Mouse (Mus musculus) hindbrain, embryonic 10.5 days (tissue): ENCODE measurements around the gene Zfp286. TPM values are rescaled to one million over a fixed set of nuclear protein-coding genes. Genes with fewer than 3 reads are reported as not detected.

ENCODE experiments used
- DNase-seq: peaks from one replicate; pipeline ENCODE4 v3.0.0-alpha.2; 2017; ENCODE audit warnings: low spot score
- H3K27ac ChIP-seq: fragments of 300-500 bp; sonication (generic); 2 replicates; pipeline ENCODE4 v1.5.1; 2016; ENCODE audit warnings: mild to moderate bottlenecking, moderate library complexity
- H3K27me3 ChIP-seq: fragments of 300-500 bp; sonication (generic); 2 replicates; pipeline ENCODE4 v1.6.1; 2016; ENCODE audit warnings: mild to moderate bottlenecking; ENCODE audit not compliant: poor library complexity, insufficient read depth, severe bottlenecking
- H3K36me3 ChIP-seq: fragments of 300-500 bp; sonication (generic); 2 replicates; pipeline ENCODE4 v1.6.1; 2016; ENCODE audit warnings: mild to moderate bottlenecking, moderate library complexity
- H3K4me1 ChIP-seq: fragments of 300-500 bp; sonication (generic); replicated peaks from 2 replicates; pipeline ENCODE4 v1.6.1; 2016; ENCODE audit warnings: mild to moderate bottlenecking
- H3K4me3 ChIP-seq: fragments of 300-500 bp; sonication (generic); 2 replicates; pipeline ENCODE4 v1.5.1; 2016; ENCODE audit warnings: mild to moderate bottlenecking, moderate library complexity
- H3K9me3 ChIP-seq: fragments of 300-500 bp; sonication (generic); 2 replicates; pipeline ENCODE4 v1.6.1; 2016; ENCODE audit warnings: mild to moderate bottlenecking, moderate library complexity
- WGBS: fragments of 180-500 bp; shearing (Covaris S2); methylation state at CpG from one replicate; pipeline ENCODE4 v1.1.7; 2016; 5-methylcytosine and 5-hydroxymethylcytosine counted together
- polyA plus RNA-seq: library from polyadenylated mRNA; unstranded; fragments of >200 nt; fragmentation: Nextera tagmentation; extraction: Ambion mirVana; gene quantifications from 2 replicates; pipeline ENCODE4 v1.2.1, GENCODE M21; 2016

Zfp286 gene
- polyA plus RNA-seq, 1 experiment from 2014 or later: 23.7 TPM

- 90% methylated on average over 8 of the region's 8 CpGs for WGBS
- Histone ChIP-seq H3K9me3 (no peaks in the 10 kb centered on the region), H3K27ac (peak overlapping the region; percentile 84), H3K4me3 (no peak overlapping the region), H3K4me1 (peaks cover 24% of the 10 kb centered on the region), H3K36me3 (no peaks in the 10 kb centered on the region), H3K27me3 (0 out of 2 replicates have a peak, but pooled peaks cover 5% of the 10 kb centered on the region)
- no peak for DNase-seq
Observed at GRCm38 (mm10) chr11:62819059-62819686, 29.9 kb upstream of the Zfp286 start.

- Histone ChIP-seq H3K27ac (no peak overlapping the region), H3K4me1 (peaks cover 20% of the 10 kb centered on the region), H3K9me3 (no peaks in the 10 kb centered on the region), H3K4me3 (no peak overlapping the region), H3K27me3 (0 out of 2 replicates have a peak, but pooled peaks cover 8% of the 10 kb centered on the region), H3K36me3 (no peaks in the 10 kb centered on the region)
- WGBS: 85% methylated on average over 6 of the region's 6 CpGs
- no peak for DNase-seq
Observed at GRCm38 (mm10) chr11:62816591-62816990, 27.3 kb upstream of the Zfp286 start.

- Histone ChIP-seq H3K27ac (no peak overlapping the region), H3K27me3 (0 out of 2 replicates have a peak, but pooled peaks cover 4% of the 10 kb centered on the region), H3K4me3 (no peak overlapping the region), H3K9me3 (no peaks in the 10 kb centered on the region), H3K4me1 (peaks cover 11% of the 10 kb centered on the region), H3K36me3 (no peaks in the 10 kb centered on the region)
- WGBS: 76% methylated on average over 1 of the region's 1 CpGs
- DNase-seq: no peak
Observed at GRCm38 (mm10) chr11:62815438-62815837, 26.2 kb upstream of the Zfp286 start.

GRCm38 (mm10) chr11:62814625-62815024 lies 25.4 kb upstream of the Zfp286 start:
- H3K4me1 ChIP-seq: peaks cover 3% of the 10 kb centered on the region; the same call in 1 of the 2 replicates
- H3K27me3 ChIP-seq: 0 out of 2 replicates have a peak, but pooled peaks cover 4% of the 10 kb centered on the region
- H3K36me3 ChIP-seq: no peaks in the 10 kb centered on the region
- H3K4me3 ChIP-seq: no peak overlapping the region
- no peaks in the 10 kb centered on the region for H3K9me3 ChIP-seq
- no peak for DNase-seq
- 70% methylated on average over 4 of the region's 4 CpGs for WGBS
- H3K27ac ChIP-seq: no peak overlapping the region

GRCm38 (mm10) chr11:62813970-62814624 lies 24.8 kb upstream of the Zfp286 start:
- Histone ChIP-seq H3K27ac (no peak overlapping the region), H3K9me3 (no peaks in the 10 kb centered on the region), H3K27me3 (0 out of 2 replicates have a peak, but pooled peaks cover 4% of the 10 kb centered on the region), H3K4me3 (no peak overlapping the region), H3K4me1 (no peaks in the 10 kb centered on the region), H3K36me3 (no peaks in the 10 kb centered on the region)
- DNase-seq: no peak
- WGBS: 67% methylated on average over 6 of the region's 6 CpGs

GRCm38 (mm10) chr11:62813497-62813896 lies 24.2 kb upstream of the Zfp286 start:
- H3K36me3 ChIP-seq: no peaks in the 10 kb centered on the region
- H3K9me3 ChIP-seq: no peaks in the 10 kb centered on the region
- no peak for DNase-seq
- no peak overlapping the region for H3K4me3 ChIP-seq
- 70% methylated on average over 1 of the region's 1 CpGs for WGBS
- H3K27ac ChIP-seq: no peak overlapping the region
- 0 out of 2 replicates have a peak, but pooled peaks cover 4% of the 10 kb centered on the region for H3K27me3 ChIP-seq
- no peaks in the 10 kb centered on the region for H3K4me1 ChIP-seq

- H3K27me3 ChIP-seq: 0 out of 2 replicates have a peak, but pooled peaks cover 4% of the 10 kb centered on the region
- no peak for DNase-seq
- no peaks in the 10 kb centered on the region for H3K36me3 ChIP-seq
- H3K4me1 ChIP-seq: no peaks in the 10 kb centered on the region
- no peak overlapping the region for H3K27ac ChIP-seq
- H3K9me3 ChIP-seq: no peaks in the 10 kb centered on the region
- no peak overlapping the region for H3K4me3 ChIP-seq
- WGBS: 89% methylated on average over 6 of the region's 6 CpGs
Observed at GRCm38 (mm10) chr11:62812268-62812667, 23.0 kb upstream of the Zfp286 start.

- 0 out of 2 replicates have a peak, but pooled peaks cover 4% of the 10 kb centered on the region for H3K27me3 ChIP-seq
- H3K4me1 ChIP-seq: no peaks in the 10 kb centered on the region
- H3K4me3 ChIP-seq: no peak overlapping the region
- 74% methylated on average over 4 of the region's 4 CpGs for WGBS
- H3K27ac ChIP-seq: no peak overlapping the region
- H3K9me3 ChIP-seq: peaks cover 5% of the 10 kb centered on the region
- H3K36me3 ChIP-seq: no peaks in the 10 kb centered on the region
- DNase-seq: no peak
Observed at GRCm38 (mm10) chr11:62809201-62809600, 19.9 kb upstream of the Zfp286 start.

GRCm38 (mm10) chr11:62807965-62808364 lies 18.7 kb upstream of the Zfp286 start:
- WGBS: 87% methylated on average over 2 of the region's 2 CpGs
- Histone ChIP-seq H3K4me3 (no peak overlapping the region), H3K27me3 (no peaks in the 10 kb centered on the region), H3K27ac (no peak overlapping the region), H3K4me1 (no peaks in the 10 kb centered on the region), H3K36me3 (no peaks in the 10 kb centered on the region), H3K9me3 (peaks cover 5% of the 10 kb centered on the region)
- DNase-seq: no peak

- Histone ChIP-seq H3K9me3 (peaks cover 6% of the 10 kb centered on the region), H3K4me3 (no peak overlapping the region), H3K36me3 (no peaks in the 10 kb centered on the region), H3K27me3 (no peaks in the 10 kb centered on the region), H3K4me1 (no peaks in the 10 kb centered on the region), H3K27ac (no peak overlapping the region)
- WGBS: 52% methylated on average over 13 of the region's 13 CpGs
- DNase-seq: no peak
Observed at GRCm38 (mm10) chr11:62804119-62804518, 14.9 kb upstream of the Zfp286 start.

- Histone ChIP-seq H3K36me3 (peaks cover 33% of the 10 kb centered on the region), H3K27ac (peak overlapping the region; percentile 90), H3K4me1 (peaks cover 10% of the 10 kb centered on the region), H3K27me3 (no peaks in the 10 kb centered on the region), H3K4me3 (peak overlapping the region; percentile 60), H3K9me3 (peaks cover 2% of the 10 kb centered on the region; the same call in 1 of the 2 replicates)
- 54% methylated on average over 3 of the region's 3 CpGs for WGBS
- DNase-seq: no peak
Observed at GRCm38 (mm10) chr11:62789617-62789936, 315 bp upstream of the Zfp286 start.

- Histone ChIP-seq H3K27ac (no peak overlapping the region), H3K36me3 (peaks cover 69% of the 10 kb centered on the region), H3K4me1 (no peaks in the 10 kb centered on the region), H3K4me3 (no peak overlapping the region), H3K27me3 (no peaks in the 10 kb centered on the region), H3K9me3 (peaks cover 70% of the 10 kb centered on the region)
- DNase-seq: no peak
- 93% methylated on average over 7 of the region's 7 CpGs for WGBS
Observed at GRCm38 (mm10) chr11:62776510-62776909, 12.8 kb downstream of the Zfp286 start.

GRCm38 (mm10) chr11:62760755-62761457 lies 28.4 kb downstream of the Zfp286 start:
- H3K27ac ChIP-seq: no peak overlapping the region
- no peak for DNase-seq
- no peak overlapping the region for H3K4me3 ChIP-seq
- H3K9me3 ChIP-seq: 0 out of 2 replicates have a peak, but pooled peaks cover 1% of the 10 kb centered on the region
- H3K27me3 ChIP-seq: peaks cover 18% of the 10 kb centered on the region
- 78% methylated on average over 9 of the region's 9 CpGs for WGBS
- H3K36me3 ChIP-seq: no peaks in the 10 kb centered on the region
- peaks cover 11% of the 10 kb centered on the region for H3K4me1 ChIP-seq
